Mouse (Mus musculus) erythroblast, embryonic 14.5 days (primary cell): ENCODE measurements at regions not wholly inside any gene's neighbourhood (a gene's known extent, or its start where the extent isn't known, plus 50 kb on each side); places are given as distances from the start of the nearest gene placed in this dataset.

ENCODE experiments used
- GATA1 ChIP-seq: IDR thresholded peaks from 2 replicates; pipeline ENCODE4 v1.6.1; 2012; ENCODE audit warnings: low read length, inconsistent platforms, mixed read lengths
- TAL1 ChIP-seq: IDR thresholded peaks from 3 replicates; pipeline ENCODE4 v1.6.1; 2012; ENCODE audit warnings: low read length, inconsistent platforms, mixed read lengths

DNA sequence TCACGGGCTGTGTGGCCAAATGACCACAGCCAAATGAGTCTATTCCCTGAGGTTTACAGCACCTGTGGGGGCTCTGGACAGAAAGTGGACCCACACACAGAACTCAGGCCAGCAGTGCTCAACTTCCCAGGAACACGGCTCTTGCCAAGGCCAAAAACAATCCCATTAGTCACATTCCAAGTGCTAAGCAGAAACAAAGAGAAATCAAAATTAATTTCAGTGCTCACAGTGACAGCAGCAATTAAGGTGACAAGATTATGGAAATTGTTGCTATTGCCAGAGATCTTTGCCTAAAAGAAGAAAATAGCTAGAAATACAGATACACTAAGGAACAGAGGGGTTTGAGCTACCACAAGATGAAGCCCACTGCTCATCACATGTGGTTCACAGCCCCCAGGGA lies 464.9 kb upstream of the Ercc4 start:
- TF ChIP-seq TAL1 (no peak), GATA1 (no peak)
